Mouse (Mus musculus) testis, postnatal 14 days (tissue): ENCODE measurements around the gene Cd99l2.
A peak's percentile ranks its signal among the peaks of the same experiment; 100 is the strongest.
"Not testable (repeated sequence)": the region's sequence is repeated elsewhere in the genome, so short reads cannot be mapped to it uniquely, and the experiment has no call there.

Source experiments
- DNase-seq: peaks from one replicate; pipeline ENCODE4 v3.0.0; 2021; ENCODE audit warnings: low spot score

The Cd99l2 gene

DNA sequence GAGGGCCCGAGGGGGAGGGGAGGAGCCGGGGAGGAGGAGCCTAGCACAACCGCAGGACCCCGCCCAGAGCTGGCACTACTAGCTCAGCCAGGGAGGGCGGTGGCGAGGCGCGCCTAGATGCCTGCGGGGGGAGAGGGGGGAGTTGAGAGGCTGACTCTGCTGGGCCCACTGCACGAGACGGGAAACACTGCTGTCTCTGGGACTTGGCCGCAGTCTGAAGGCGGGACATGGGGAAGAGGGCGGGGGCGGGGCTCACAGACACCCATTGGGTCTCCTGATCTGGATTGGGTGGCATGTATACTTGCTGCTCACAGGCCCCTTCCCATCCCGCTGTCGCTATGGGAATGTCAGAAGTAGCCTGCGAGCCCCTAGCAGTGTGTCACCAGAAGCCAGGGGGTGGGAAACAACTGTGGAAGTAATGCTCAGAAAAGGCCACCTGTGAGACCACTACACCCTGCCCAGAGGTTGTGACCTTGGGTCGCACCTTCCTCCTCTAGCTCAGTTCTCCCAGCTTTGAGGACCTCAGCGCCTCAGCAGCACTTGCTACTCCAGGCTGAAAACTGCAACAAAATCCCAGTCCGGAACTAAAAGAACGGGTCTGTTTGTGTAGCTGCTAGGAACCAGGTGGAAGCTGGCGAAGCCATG, at the start of gene Cd99l2:
Gene Cd99l2, minus strand, starts transcription at position 216 of the 645 bp plus-strand sequence.
- peak; percentile 84 for DNase-seq

DNA sequence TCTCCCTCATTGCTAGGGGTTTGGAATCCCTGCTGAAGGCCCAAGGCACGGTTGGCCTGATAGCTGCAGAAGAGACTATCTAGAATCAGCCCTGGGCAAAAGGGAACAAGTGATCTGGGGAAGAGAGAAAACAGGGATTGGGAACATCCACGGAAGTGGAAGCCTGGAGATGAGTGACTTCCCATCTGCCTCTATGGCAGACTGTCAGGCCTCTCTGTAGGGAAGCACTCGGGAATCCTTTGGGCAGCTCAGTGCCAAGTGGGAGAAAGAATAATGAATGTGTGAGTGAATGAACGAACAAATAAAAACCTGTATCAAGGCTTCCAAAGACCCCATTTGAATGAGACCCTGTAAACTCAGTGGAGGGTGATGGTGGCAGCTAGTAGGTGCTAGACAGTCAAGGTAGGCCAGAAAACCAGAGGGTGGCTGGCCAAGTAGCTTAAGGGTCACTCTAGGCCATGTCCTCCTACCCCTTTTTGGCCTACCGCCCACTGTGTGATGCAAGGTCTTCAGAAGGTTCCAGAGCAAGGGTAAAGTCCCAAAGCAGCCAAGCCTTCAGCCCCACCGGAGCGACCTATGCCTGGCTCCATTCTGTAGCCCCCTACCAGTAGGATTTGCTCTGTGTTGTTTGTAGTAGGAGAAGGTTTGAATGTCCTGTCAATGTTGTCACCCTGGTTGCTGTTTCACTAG, 48.3 kb upstream of the Cd99l2 start:
- no peak for DNase-seq

GRCm38 (mm10) chrX:71537791-71538190, 45.1 kb upstream of the Cd99l2 start:
- DNase-seq: no peak

- DNase-seq: no peak
These were observed 41.5 kb upstream of the Cd99l2 start for GRCm38 (mm10) chrX:71534102-71534501.

GRCm38 (mm10) chrX:71532635-71533034, 40.0 kb upstream of the Cd99l2 start:
- no peak for DNase-seq

GRCm38 (mm10) chrX:71528646-71529045, 36.0 kb upstream of the Cd99l2 start:
- no peak for DNase-seq

DNA sequence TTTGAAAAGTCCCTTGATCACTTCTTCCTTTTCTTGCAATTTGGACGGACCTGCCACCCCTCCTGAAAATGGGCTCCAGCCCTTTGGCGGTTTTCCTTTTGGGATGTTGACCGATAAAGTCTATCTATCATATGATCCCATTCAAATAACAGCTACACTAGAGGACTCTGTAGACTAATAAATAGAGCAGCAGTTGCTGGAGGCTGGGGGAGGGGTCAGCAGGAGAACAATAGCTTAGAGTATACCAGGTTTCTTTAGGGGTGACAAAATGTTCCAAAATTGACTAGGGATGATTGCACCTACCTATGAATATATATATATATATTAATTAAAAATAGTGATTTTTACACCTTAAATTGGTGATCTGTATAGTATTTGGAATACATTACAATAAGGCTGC, 35.5 kb upstream of the Cd99l2 start:
- DNase-seq: no peak

GRCm38 (mm10) chrX:71527461-71527860, 34.8 kb upstream of the Cd99l2 start:
- DNase-seq: peak; percentile 35

- no peak for DNase-seq
These were observed 33.1 kb upstream of the Cd99l2 start for GRCm38 (mm10) chrX:71525593-71526299.

- DNase-seq: no peak
These were observed 31.7 kb upstream of the Cd99l2 start for GRCm38 (mm10) chrX:71524310-71524709.

DNA sequence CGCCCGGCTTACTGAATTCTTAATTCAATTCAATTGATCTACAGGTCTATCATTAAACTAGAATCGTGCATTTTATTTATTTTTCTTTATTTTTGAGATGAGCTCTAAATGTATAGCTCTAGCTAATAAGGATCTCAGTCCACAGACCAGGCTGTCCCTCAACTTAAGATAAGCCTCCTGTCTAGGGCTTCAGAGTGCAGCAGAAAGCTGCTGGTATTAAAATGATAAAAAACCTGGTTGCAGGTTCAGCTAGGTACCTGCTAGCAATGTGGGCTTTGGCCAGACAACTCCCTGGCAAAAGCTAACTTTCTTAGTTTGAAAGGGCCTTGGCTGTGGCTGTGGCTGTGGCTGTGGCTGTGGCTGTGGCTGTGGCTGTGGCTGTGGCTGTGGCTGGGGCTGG, 30.2 kb upstream of the Cd99l2 start:
- no peak for DNase-seq

DNA sequence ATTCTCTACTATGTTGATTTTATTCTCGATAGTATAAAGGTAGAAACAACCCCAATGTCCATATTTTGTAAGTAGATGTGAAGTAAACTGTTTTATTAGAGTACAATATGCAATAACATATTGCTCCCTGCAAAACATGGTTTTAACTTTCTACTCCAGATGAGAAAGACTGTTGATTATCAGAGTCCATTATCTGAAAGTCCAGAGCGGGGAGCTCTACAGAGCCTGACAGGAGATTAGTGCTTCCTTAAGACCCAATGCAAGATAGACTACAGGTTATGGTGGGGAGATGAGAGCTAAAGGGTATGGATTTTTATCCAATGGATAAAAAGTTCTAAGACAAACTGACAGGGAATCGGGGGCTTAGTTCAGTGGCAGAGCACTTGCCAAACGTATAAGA, 26.6 kb upstream of the Cd99l2 start:
- no peak for DNase-seq

- DNase-seq: not testable (repeated sequence)
These were observed 13.9 kb upstream of the Cd99l2 start for GRCm38 (mm10) chrX:71506591-71506990.

GRCm38 (mm10) chrX:71493279-71493656, 619 bp upstream of the Cd99l2 start:
- peak; percentile 11 for DNase-seq

DNA sequence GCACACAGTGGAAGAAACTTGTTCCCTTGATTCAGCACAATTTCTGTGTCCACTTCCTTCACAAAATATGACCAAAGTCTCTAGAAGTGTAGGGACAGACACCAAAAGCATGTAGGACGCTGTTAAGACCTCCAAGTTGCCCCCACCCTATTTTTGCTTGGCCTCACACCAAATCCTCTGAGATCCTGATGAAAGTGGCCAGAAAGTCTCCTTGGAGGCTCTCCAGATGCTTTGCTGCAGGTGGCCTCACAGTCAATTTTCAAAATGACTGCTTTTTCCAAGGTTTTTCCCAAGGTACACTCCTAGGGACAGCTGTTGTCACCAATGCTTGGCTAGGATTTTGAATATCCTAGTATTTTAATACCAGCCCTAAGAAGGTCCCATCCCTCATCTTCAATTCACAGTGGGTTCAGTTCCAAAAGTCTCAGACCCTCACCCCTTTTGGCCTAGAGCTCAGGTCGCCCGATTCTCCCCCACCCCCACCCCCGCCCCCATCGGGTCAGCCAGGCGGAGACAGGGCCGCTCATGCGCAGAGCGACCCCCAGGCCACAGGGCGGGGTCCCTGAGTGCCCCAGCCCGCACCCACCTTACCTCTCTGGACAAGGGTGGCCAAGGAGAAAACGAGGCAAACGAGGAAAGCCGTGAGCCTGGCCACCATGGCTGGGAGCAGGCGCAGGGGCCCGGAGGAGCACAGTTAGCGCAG, 567 bp downstream of the Cd99l2 start:
- DNase-seq: no peak

DNA sequence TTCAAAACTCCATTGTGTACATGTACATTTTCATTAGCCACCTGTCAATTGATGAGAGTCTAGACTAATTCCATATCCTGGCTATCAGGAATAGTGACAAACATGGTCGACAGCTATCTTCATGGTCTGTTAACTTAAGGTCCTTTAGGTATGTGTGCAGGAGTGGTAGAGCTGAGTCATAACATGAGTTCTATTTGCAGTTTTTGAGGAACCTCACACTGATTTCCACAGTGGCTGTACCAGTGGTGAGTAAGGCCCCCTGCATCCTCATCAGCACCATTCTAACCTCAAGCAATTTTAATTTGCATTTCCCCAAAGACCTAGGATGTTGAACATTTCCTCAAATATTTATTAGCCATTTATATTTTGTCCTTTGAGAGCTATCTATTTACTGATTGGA, 3.3 kb downstream of the Cd99l2 start:
- DNase-seq: no peak

- no peak for DNase-seq
These were observed 10.4 kb downstream of the Cd99l2 start for GRCm38 (mm10) chrX:71482244-71482643.

GRCm38 (mm10) chrX:71475992-71476391, 16.7 kb downstream of the Cd99l2 start:
- no peak for DNase-seq

DNA sequence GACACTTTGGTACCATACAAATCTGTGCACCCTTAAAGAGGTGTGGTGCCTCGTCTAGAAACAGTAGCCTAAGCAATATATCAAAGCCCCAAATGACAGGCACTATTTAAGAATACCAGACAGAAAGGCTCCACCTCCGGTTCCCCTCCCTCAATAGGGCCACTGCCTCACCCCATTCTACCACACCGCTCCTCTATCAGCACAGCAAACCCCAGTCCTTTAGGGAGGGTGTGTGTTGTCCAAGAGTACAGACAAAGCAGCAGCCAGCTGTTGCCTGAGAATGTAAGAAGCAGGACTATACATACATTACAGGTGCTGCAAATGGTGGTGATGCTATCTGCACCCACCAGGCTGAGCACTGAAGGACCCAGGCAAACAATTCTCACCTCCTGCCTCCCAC, 17.2 kb downstream of the Cd99l2 start:
- DNase-seq: no peak

GRCm38 (mm10) chrX:71475084-71475483, 17.6 kb downstream of the Cd99l2 start:
- DNase-seq: no peak

DNA sequence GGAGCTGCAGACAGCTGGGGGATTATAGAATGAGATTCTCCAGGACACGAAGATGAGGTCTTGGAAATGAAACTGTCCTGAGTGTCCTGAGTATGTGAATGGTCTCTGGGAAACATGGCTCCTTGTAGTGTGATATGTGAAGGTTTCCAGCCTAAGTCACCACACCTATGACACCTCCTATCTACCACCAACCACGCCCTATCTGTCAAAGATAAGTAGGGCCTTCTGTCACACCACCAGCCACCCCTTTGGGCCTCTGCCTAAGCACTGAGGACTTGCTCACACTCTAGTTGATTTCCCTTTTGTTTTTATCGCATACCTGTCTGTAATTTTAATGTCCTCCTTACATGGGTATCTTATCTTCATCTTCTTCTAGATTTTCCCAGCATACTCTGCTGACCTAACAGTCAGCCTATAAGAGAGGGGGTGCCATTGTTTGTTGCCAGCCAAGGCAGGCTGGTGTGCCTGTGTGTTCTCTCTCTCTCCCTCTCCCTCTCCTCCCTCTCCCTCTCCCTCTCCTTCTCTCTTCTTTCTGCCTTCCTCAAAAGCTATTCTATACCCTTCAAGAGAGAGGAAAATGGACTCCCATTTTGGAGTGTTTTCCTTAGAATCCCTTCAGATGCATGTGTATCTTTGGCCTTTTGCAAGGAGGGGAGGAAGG, 18.2 kb downstream of the Cd99l2 start:
- DNase-seq: no peak

- DNase-seq: no peak
These were observed 23.9 kb downstream of the Cd99l2 start for GRCm38 (mm10) chrX:71468639-71469295.
